Mouse (Mus musculus): ENCODE data around the gene Hbs1l. TPM values are rescaled to one million over a fixed set of nuclear protein-coding genes. Genes with fewer than 3 reads are reported as not detected.
"Not testable (repeated sequence)": the region's sequence is repeated elsewhere in the genome, so short reads cannot be mapped to it uniquely, and the experiment has no call there.

Gene Hbs1l
- polyA plus RNA-seq, 1 experiment = 27.8 TPM

GRCm38 (mm10) chr10:21391286-21391685, 95.5 kb downstream of the Hbs1l start:
- WGBS = 84% methylated on average over 4 of the region's 4 CpGs
- TF ChIP-seq POLR2A (IDR thresholded peaks at IDR 0.05; ENCODE audit: control insufficient read depth, extremely low read depth, insufficient read depth, low read length, poor library complexity) (no peak), CTCF (IDR thresholded peaks at IDR 0.05; ENCODE audit: borderline replicate concordance, control insufficient read depth, extremely low read depth, insufficient read depth, low read length, poor library complexity) (no peak)
- Histone ChIP-seq H3K27me3 (ENCODE audit: control insufficient read depth, insufficient read depth, low read length) (no peaks in the 10 kb centered on the region), H3K4me3 (ENCODE audit: control insufficient read depth, insufficient read depth, low read length) (no peak overlapping the region), H3K27ac (ENCODE audit: control insufficient read depth, insufficient read depth, low read length) (no peak overlapping the region), H3K36me3 (ENCODE audit: control insufficient read depth, insufficient read depth, low read length) (no peaks in the 10 kb centered on the region), H3K4me1 (replicated peaks; ENCODE audit: control insufficient read depth, insufficient read depth, low read length) (no peaks in the 10 kb centered on the region)
- DNase-seq = no peak

GRCm38 (mm10) chr10:21393390-21393789, 97.6 kb downstream of the Hbs1l start:
- no peaks in the 10 kb centered on the region for H3K4me1 ChIP-seq (replicated peaks; ENCODE audit: control insufficient read depth, insufficient read depth, low read length)
- no peak for TF ChIP-seq POLR2A (IDR thresholded peaks at IDR 0.05; ENCODE audit: control insufficient read depth, extremely low read depth, insufficient read depth, low read length, poor library complexity)
- TF ChIP-seq CTCF (IDR thresholded peaks at IDR 0.05; ENCODE audit: borderline replicate concordance, control insufficient read depth, extremely low read depth, insufficient read depth, low read length, poor library complexity) = no peak
- H3K4me3 ChIP-seq (ENCODE audit: control insufficient read depth, insufficient read depth, low read length) = no peak overlapping the region
- no peaks in the 10 kb centered on the region for H3K36me3 ChIP-seq (ENCODE audit: control insufficient read depth, insufficient read depth, low read length)
- H3K27ac ChIP-seq (ENCODE audit: control insufficient read depth, insufficient read depth, low read length) = no peak overlapping the region
- H3K27me3 ChIP-seq (ENCODE audit: control insufficient read depth, insufficient read depth, low read length) = no peaks in the 10 kb centered on the region
- WGBS = 100% methylated on average over 2 of the region's 2 CpGs
- no peak for DNase-seq

GRCm38 (mm10) chr10:21395426-21396139, 99.8 kb downstream of the Hbs1l start:
- no peaks in the 10 kb centered on the region for H3K4me1 ChIP-seq (replicated peaks; ENCODE audit: control insufficient read depth, insufficient read depth, low read length)
- WGBS = 77% methylated on average over 14 of the region's 14 CpGs
- DNase-seq = no peak
- no peaks in the 10 kb centered on the region for H3K36me3 ChIP-seq (ENCODE audit: control insufficient read depth, insufficient read depth, low read length)
- H3K27me3 ChIP-seq (ENCODE audit: control insufficient read depth, insufficient read depth, low read length) = no peaks in the 10 kb centered on the region
- H3K4me3 ChIP-seq (ENCODE audit: control insufficient read depth, insufficient read depth, low read length) = no peak overlapping the region
- TF ChIP-seq POLR2A (IDR thresholded peaks at IDR 0.05; ENCODE audit: control insufficient read depth, extremely low read depth, insufficient read depth, low read length, poor library complexity) = no peak
- TF ChIP-seq CTCF (IDR thresholded peaks at IDR 0.05; ENCODE audit: borderline replicate concordance, control insufficient read depth, extremely low read depth, insufficient read depth, low read length, poor library complexity) = no peak
- no peak overlapping the region for H3K27ac ChIP-seq (ENCODE audit: control insufficient read depth, insufficient read depth, low read length)

DNA sequence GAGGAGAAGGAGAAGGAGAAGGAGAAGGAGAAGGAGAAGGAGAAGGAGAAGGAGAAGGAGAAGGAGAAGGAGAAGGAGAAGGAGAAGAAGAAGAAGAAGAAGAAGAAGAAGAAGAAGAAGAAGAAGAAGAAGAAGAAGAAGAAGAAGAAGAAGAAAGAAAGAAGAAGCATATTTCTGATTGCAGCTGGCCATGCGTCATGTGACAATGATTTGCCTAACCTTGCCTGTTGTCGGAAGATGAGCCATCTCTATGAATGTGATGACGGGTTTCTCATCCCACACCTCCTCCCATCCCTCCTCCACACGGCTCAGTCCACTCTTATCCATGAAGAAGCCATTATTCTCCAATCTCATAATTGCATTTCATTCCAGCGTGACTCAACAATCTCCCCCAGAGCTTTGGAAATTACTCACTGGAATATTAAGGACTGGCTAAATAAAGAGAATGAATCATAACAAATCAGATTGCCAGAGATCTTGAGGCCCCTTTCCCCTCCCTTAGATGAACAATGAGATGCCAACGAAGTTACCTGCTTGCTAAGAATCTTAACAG, 103.2 kb downstream of the Hbs1l start:
- DNase-seq; H3K36me3 ChIP-seq (ENCODE audit: control insufficient read depth, insufficient read depth, low read length); H3K27me3 ChIP-seq (ENCODE audit: control insufficient read depth, insufficient read depth, low read length); H3K4me3 ChIP-seq (ENCODE audit: control insufficient read depth, insufficient read depth, low read length); H3K27ac ChIP-seq (ENCODE audit: control insufficient read depth, insufficient read depth, low read length); H3K4me1 ChIP-seq (replicated peaks; ENCODE audit: control insufficient read depth, insufficient read depth, low read length): not testable (repeated sequence)
- WGBS = 91% methylated on average over 6 of the region's 6 CpGs

GRCm38 (mm10) chr10:21399622-21400021, 103.8 kb downstream of the Hbs1l start:
- 89% methylated on average over 8 of the region's 8 CpGs for WGBS
- no peaks in the 10 kb centered on the region for H3K4me1 ChIP-seq (replicated peaks; ENCODE audit: control insufficient read depth, insufficient read depth, low read length)
- no peak overlapping the region for H3K4me3 ChIP-seq (ENCODE audit: control insufficient read depth, insufficient read depth, low read length)
- TF ChIP-seq CTCF (IDR thresholded peaks at IDR 0.05; ENCODE audit: borderline replicate concordance, control insufficient read depth, extremely low read depth, insufficient read depth, low read length, poor library complexity) (no peak), POLR2A (IDR thresholded peaks at IDR 0.05; ENCODE audit: control insufficient read depth, extremely low read depth, insufficient read depth, low read length, poor library complexity) (no peak)
- DNase-seq = no peak
- H3K27me3 ChIP-seq (ENCODE audit: control insufficient read depth, insufficient read depth, low read length) = no peaks in the 10 kb centered on the region
- H3K36me3 ChIP-seq (ENCODE audit: control insufficient read depth, insufficient read depth, low read length) = no peaks in the 10 kb centered on the region
- H3K27ac ChIP-seq (ENCODE audit: control insufficient read depth, insufficient read depth, low read length) = no peak overlapping the region

DNA sequence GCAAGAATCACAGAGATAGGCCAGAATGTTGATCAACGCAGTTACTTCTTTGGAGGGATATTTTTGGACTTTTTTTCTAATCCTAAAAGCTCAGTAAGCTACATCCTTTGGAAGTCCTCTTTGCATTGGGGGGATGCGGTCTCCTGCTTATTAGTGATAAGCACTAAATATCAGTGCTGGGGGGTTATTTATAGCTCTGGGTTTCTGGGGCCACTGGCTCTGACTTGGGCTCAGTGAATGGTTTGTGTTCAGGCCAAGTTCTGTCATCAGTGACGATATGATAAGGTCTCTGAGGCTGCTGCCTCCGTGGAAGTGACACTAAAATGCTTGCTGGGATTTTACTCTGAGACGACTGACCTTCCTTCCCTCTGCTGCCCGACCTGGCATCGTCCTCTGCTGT, 104.3 kb downstream of the Hbs1l start:
- H3K36me3 ChIP-seq (ENCODE audit: control insufficient read depth, insufficient read depth, low read length) = no peaks in the 10 kb centered on the region
- WGBS = 80% methylated on average over 7 of the region's 7 CpGs
- no peaks in the 10 kb centered on the region for H3K27me3 ChIP-seq (ENCODE audit: control insufficient read depth, insufficient read depth, low read length)
- no peak for DNase-seq
- H3K27ac ChIP-seq (ENCODE audit: control insufficient read depth, insufficient read depth, low read length) = no peak overlapping the region
- H3K4me3 ChIP-seq (ENCODE audit: control insufficient read depth, insufficient read depth, low read length) = no peak overlapping the region
- H3K4me1 ChIP-seq (replicated peaks; ENCODE audit: control insufficient read depth, insufficient read depth, low read length) = no peaks in the 10 kb centered on the region
- no peak for TF ChIP-seq POLR2A (IDR thresholded peaks at IDR 0.05; ENCODE audit: control insufficient read depth, extremely low read depth, insufficient read depth, low read length, poor library complexity)
- no peak for TF ChIP-seq CTCF (IDR thresholded peaks at IDR 0.05; ENCODE audit: borderline replicate concordance, control insufficient read depth, extremely low read depth, insufficient read depth, low read length, poor library complexity)

DNA sequence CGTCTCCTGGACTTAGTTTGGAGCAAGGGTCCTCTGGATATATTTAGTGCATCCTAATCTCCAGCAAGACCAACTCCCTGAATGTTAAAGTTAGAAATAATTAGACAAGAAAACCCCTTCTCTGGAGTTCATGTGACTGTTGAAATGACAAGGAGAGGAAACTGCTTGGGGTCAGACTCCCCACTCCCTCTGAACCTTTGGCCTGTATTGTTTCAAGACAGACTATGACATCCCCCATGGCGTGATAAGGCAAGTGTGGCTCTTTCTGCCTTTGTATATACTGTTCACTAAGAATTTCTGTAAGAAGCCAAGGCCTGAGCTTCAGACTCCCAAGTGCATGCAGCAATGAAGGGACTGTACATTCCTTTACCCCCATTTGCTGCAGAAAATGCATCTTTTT, 104.7 kb downstream of the Hbs1l start:
- Histone ChIP-seq H3K27ac (ENCODE audit: control insufficient read depth, insufficient read depth, low read length) (no peak overlapping the region), H3K27me3 (ENCODE audit: control insufficient read depth, insufficient read depth, low read length) (no peaks in the 10 kb centered on the region), H3K4me3 (ENCODE audit: control insufficient read depth, insufficient read depth, low read length) (no peak overlapping the region), H3K36me3 (ENCODE audit: control insufficient read depth, insufficient read depth, low read length) (no peaks in the 10 kb centered on the region), H3K4me1 (replicated peaks; ENCODE audit: control insufficient read depth, insufficient read depth, low read length) (no peaks in the 10 kb centered on the region)
- TF ChIP-seq POLR2A (IDR thresholded peaks at IDR 0.05; ENCODE audit: control insufficient read depth, extremely low read depth, insufficient read depth, low read length, poor library complexity) (no peak), CTCF (IDR thresholded peaks at IDR 0.05; ENCODE audit: borderline replicate concordance, control insufficient read depth, extremely low read depth, insufficient read depth, low read length, poor library complexity) (no peak)
- DNase-seq = no peak
- 96% methylated on average over 2 of the region's 2 CpGs for WGBS

Measured in thymus, adult 2 months (tissue).